In genomic region chr14:61680818-61681707, GRCm38 (mm10) we compare ENCODE assay signal across 8 mouse cellular contexts.
A peak's percentile ranks its signal among the peaks of the same experiment; 100 is the strongest.
DNase-seq lines count a peak whose midpoint lies in the region; ATAC-seq lines count a peak whose summit lies in the region.

No protein-coding gene starts in this region.

- peak overlapping the region; percentile 78 for H3K4me3 ChIP-seq in hindbrain, embryonic 12.5 days

- ATAC-seq in hindbrain, embryonic 12.5 days (ENCODE audit: low FRiP score): peak; percentile 84

- peak; percentile 93 for DNase-seq in R1 (ENCODE audit: low read depth, low spot score)
- DNase-seq in cerebellum, postnatal 10 days: peak; percentile 99
- peak; percentile 81 to 87 for DNase-seq in frontal cortex, postnatal 10 days (ENCODE audit: low spot score in 2 of 2)
- DNase-seq in layer of hippocampus, postnatal 25 days (ENCODE audit: extremely low spot score in 1 of 2, low spot score in 1 of 2): peak; percentile 70 to 76
- DNase-seq in lung, postnatal 14 days: peak; percentile 90
- peak; percentile 93 for DNase-seq in retina, embryonic 14.5 days (ENCODE audit: low spot score)
- DNase-seq in thymus, postnatal 36 days: peak; percentile 87 to 92

- H3K36me3 ChIP-seq in hindbrain, embryonic 12.5 days: no peaks in the 10 kb centered on the region

- WGBS in hindbrain, embryonic 12.5 days: under 1% methylated on average over 48 of the region's 50 CpGs

- H3K9me3 ChIP-seq in hindbrain, embryonic 12.5 days (replicated peaks): no peaks in the 10 kb centered on the region

- H3K4me1 ChIP-seq in hindbrain, embryonic 12.5 days: peaks cover 12% of the 10 kb centered on the region; the same call in 1 of the 2 replicates

- H3K9ac ChIP-seq in hindbrain, embryonic 12.5 days: peak overlapping the region; percentile 84

- peak overlapping the region; percentile 93 for H3K4me2 ChIP-seq in hindbrain, embryonic 12.5 days (replicated peaks)

- peak overlapping the region; percentile 94 for H3K27ac ChIP-seq in hindbrain, embryonic 12.5 days

- H3K27me3 ChIP-seq in hindbrain, embryonic 12.5 days: peaks cover 31% of the 10 kb centered on the region

Comparison
In these comparisons a context has a peak if more than half of its experiments do, and no peak if none do; other contexts are left out.
1. Peak in every context shown above with its lines: DNase-seq, ATAC-seq, H3K4me3 ChIP-seq and H3K27ac ChIP-seq.